Mouse (Mus musculus) MEL (cell line): ENCODE data around the gene Rora. TPM values are rescaled to one million over a fixed set of nuclear protein-coding genes. Genes with fewer than 3 reads are reported as not detected.

Experiments
- DNase-seq: peaks from one replicate; pipeline ENCODE4 v3.0.0; 2011; ENCODE audit warnings: low read depth, low spot score
- H3K27ac ChIP-seq: 2 replicates; pipeline ENCODE4 v1.5.1; 2012; ENCODE audit warnings: low read depth, mild to moderate bottlenecking, control low read depth, low read length, moderate library complexity; ENCODE audit not compliant: control insufficient read depth
- H3K27me3 ChIP-seq, 2 experiments: fragments of 150-350 bp in 1 of 2; sonication (generic) in 1 of 2; 2 replicates each; pipeline ENCODE4 v1.6.1; 2012; ENCODE audit warnings: low read length in 2 of 2, mild to moderate bottlenecking in 2 of 2, improper control_type of control experiment in 1 of 2, moderate library complexity in 1 of 2; ENCODE audit not compliant: insufficient read depth in 2 of 2, control insufficient read depth in 1 of 2
- H3K36me3 ChIP-seq, 2 experiments: 2 replicates each; pipeline ENCODE4 v1.6.1; 2012 to 2014; ENCODE audit warnings: low read length in 2 of 2, improper control_type of control experiment in 1 of 2, inconsistent platforms in 1 of 2, mild to moderate bottlenecking in 1 of 2; ENCODE audit not compliant: insufficient read depth in 2 of 2, control insufficient read depth in 1 of 2
- H3K4me1 ChIP-seq, 2 experiments: fragments of 150-350 bp in 1 of 2; sonication (generic) in 1 of 2; 2 replicates each; pipeline ENCODE4 v1.6.1; 2012; ENCODE audit warnings: low read length in 2 of 2, improper control_type of control experiment in 1 of 2, mild to moderate bottlenecking in 1 of 2; ENCODE audit not compliant: insufficient read depth in 2 of 2, control insufficient read depth in 1 of 2
- H3K4me3 ChIP-seq, 2 experiments: fragments of 150-350 bp in 1 of 2; sonication (generic) in 1 of 2; 2 replicates each; pipeline ENCODE4 v1.5.1; 2012; ENCODE audit warnings: low read depth in 2 of 2, low read length in 2 of 2, mild to moderate bottlenecking in 2 of 2, moderate library complexity in 2 of 2, control low read depth in 1 of 2, improper control_type of control experiment in 1 of 2; ENCODE audit not compliant: control insufficient read depth in 1 of 2, insufficient read depth in 1 of 2
- H3K79me2 ChIP-seq: 2 replicates; pipeline ENCODE4 v1.6.1; 2012; ENCODE audit warnings: mild to moderate bottlenecking, low read length, moderate library complexity; ENCODE audit not compliant: control insufficient read depth, poor library complexity, insufficient read depth
- H3K9ac ChIP-seq: 2 replicates; pipeline ENCODE4 v1.6.1; 2012; ENCODE audit warnings: low read depth, mild to moderate bottlenecking, control low read depth, low read length, moderate library complexity; ENCODE audit not compliant: control insufficient read depth, poor library complexity, severe bottlenecking
- H3K9me3 ChIP-seq: fragments of 150-350 bp; sonication (generic); replicated peaks from 2 replicates; pipeline ENCODE4 v1.6.1; 2012; ENCODE audit warnings: mild to moderate bottlenecking, low read length, improper control_type of control experiment, moderate library complexity; ENCODE audit not compliant: insufficient read depth
- BHLHE40 ChIP-seq: IDR thresholded peaks from 2 replicates; pipeline ENCODE4 v1.6.1; 2012; ENCODE audit warnings: low read depth, mild to moderate bottlenecking, inconsistent platforms, low read length, improper control_type of control experiment, borderline replicate concordance
- CHD2 ChIP-seq: IDR thresholded peaks from 2 replicates; pipeline ENCODE4 v1.6.1; 2011; ENCODE audit warnings: low read length, improper control_type of control experiment
- E2F4 ChIP-seq: IDR thresholded peaks from 2 replicates; pipeline ENCODE4 v1.6.1; 2011; ENCODE audit warnings: low read depth, low read length, improper control_type of control experiment, borderline replicate concordance
- ELF1 ChIP-seq: IDR thresholded peaks from 2 replicates; pipeline ENCODE4 v1.6.1; 2014; ENCODE audit warnings: low read depth, mild to moderate bottlenecking, inconsistent platforms, low read length, improper control_type of control experiment, moderate library complexity
- ETS1 ChIP-seq: IDR thresholded peaks from 2 replicates; pipeline ENCODE4 v1.6.1; 2012; ENCODE audit warnings: low read depth, mild to moderate bottlenecking, inconsistent platforms, low read length, improper control_type of control experiment, moderate library complexity
- MAX ChIP-seq: IDR thresholded peaks from 2 replicates; pipeline ENCODE4 v1.6.1; 2011; ENCODE audit warnings: low read length, improper control_type of control experiment
- MAZ ChIP-seq: IDR thresholded peaks from 2 replicates; pipeline ENCODE4 v1.6.1; 2012; ENCODE audit warnings: low read depth, mild to moderate bottlenecking, inconsistent platforms, low read length, improper control_type of control experiment
- MXI1 ChIP-seq: IDR thresholded peaks from 2 replicates; pipeline ENCODE4 v1.6.1; 2011; ENCODE audit warnings: mild to moderate bottlenecking, low read depth, low read length, improper control_type of control experiment
- NELFE ChIP-seq: IDR thresholded peaks from 2 replicates; pipeline ENCODE4 v1.6.1; 2011; ENCODE audit warnings: low read depth, low read length, improper control_type of control experiment
- NRF1 ChIP-seq: IDR thresholded peaks from 2 replicates; pipeline ENCODE4 v1.6.1; 2014; ENCODE audit warnings: low read depth, mild to moderate bottlenecking, inconsistent platforms, low read length, improper control_type of control experiment, moderate library complexity; ENCODE audit not compliant: poor library complexity, insufficient read depth, severe bottlenecking
- POLR2A ChIP-seq, 2 experiments: IDR thresholded peaks; 2 replicates each; pipeline ENCODE4 v1.6.1; 2011 to 2012; ENCODE audit warnings: low read length in 2 of 2, mild to moderate bottlenecking in 2 of 2, control low read depth in 1 of 2, improper control_type of control experiment in 1 of 2, low read depth in 1 of 2, moderate library complexity in 1 of 2; ENCODE audit not compliant: control insufficient read depth in 1 of 2, insufficient read depth in 1 of 2, poor library complexity in 1 of 2
- POLR2AphosphoS5 ChIP-seq: IDR thresholded peaks from 2 replicates; pipeline ENCODE4 v1.6.1; 2012; ENCODE audit warnings: low read depth, borderline replicate concordance, mild to moderate bottlenecking, inconsistent platforms, low read length, moderate library complexity, mixed read lengths
- RAD21 ChIP-seq: IDR thresholded peaks from 2 replicates; pipeline ENCODE4 v1.6.1; 2011; ENCODE audit warnings: mild to moderate bottlenecking, low read depth, low read length, improper control_type of control experiment
- RCOR1 ChIP-seq: IDR thresholded peaks from 2 replicates; pipeline ENCODE4 v1.6.1; 2012; ENCODE audit warnings: low read depth, mild to moderate bottlenecking, inconsistent platforms, low read length, improper control_type of control experiment
- SMC3 ChIP-seq: IDR thresholded peaks from 2 replicates; pipeline ENCODE4 v1.6.1; 2011; ENCODE audit warnings: low read depth, low read length, improper control_type of control experiment
- TBP ChIP-seq: IDR thresholded peaks from 2 replicates; pipeline ENCODE4 v1.8.0; 2011; ENCODE audit warnings: low read depth, low read length, improper control_type of control experiment
- TCF12 ChIP-seq: IDR thresholded peaks from 2 replicates; pipeline ENCODE4 v1.6.1; 2014; ENCODE audit warnings: low read depth, mild to moderate bottlenecking, inconsistent platforms, low read length, improper control_type of control experiment, moderate library complexity
- USF1 ChIP-seq: IDR thresholded peaks from 2 replicates; pipeline ENCODE4 v1.6.1; 2014; ENCODE audit warnings: low read depth, mild to moderate bottlenecking, inconsistent platforms, low read length, improper control_type of control experiment, moderate library complexity
- USF2 ChIP-seq, 2 experiments: IDR thresholded peaks; 2 replicates each; pipeline ENCODE4 v1.6.1; 2011 to 2012; ENCODE audit warnings: improper control_type of control experiment in 2 of 2, low read length in 2 of 2, borderline replicate concordance in 1 of 2, inconsistent platforms in 1 of 2, low read depth in 1 of 2, mild to moderate bottlenecking in 1 of 2; ENCODE audit not compliant: insufficient read depth in 1 of 2
- ZC3H11A ChIP-seq: IDR thresholded peaks from 2 replicates; pipeline ENCODE4 v1.6.1; 2012; ENCODE audit warnings: low read depth, mild to moderate bottlenecking, inconsistent platforms, low read length, improper control_type of control experiment
- ZMIZ1 ChIP-seq: IDR thresholded peaks from 2 replicates; pipeline ENCODE4 v1.6.1; 2012; ENCODE audit warnings: low read depth, mild to moderate bottlenecking, inconsistent platforms, low read length, improper control_type of control experiment, moderate library complexity
- ZNF384 ChIP-seq: IDR thresholded peaks from 2 replicates; pipeline ENCODE4 v1.6.1; 2012; ENCODE audit warnings: low read depth, mild to moderate bottlenecking, inconsistent platforms, low read length, improper control_type of control experiment
- polyA plus RNA-seq, 2 experiments: library from polyadenylated mRNA; stranded (reverse) in 1 of 2; unstranded in 1 of 2; fragments of >175 nt in 1 of 2; fragments of >200 nt in 1 of 2; gene quantifications; 2 replicates each; pipeline versions ENCODE4 v1.2.1 to v1.2.4; 2012; ENCODE audit warnings: low replicate concordance in 2 of 2, low read depth in 1 of 2; ENCODE audit not compliant: insufficient read length in 2 of 2, insufficient read depth in 1 of 2, missing spikeins in 1 of 2
- total RNA-seq: library from RNA; depleted of rRNA; stranded (reverse); fragments of 300-350 nt; gene quantifications from 2 replicates; pipeline ENCODE4 v1.2.3, GENCODE M21; 2012

Gene Rora
- total and polyA plus RNA-seq, 3 experiments = not detected

DNA sequence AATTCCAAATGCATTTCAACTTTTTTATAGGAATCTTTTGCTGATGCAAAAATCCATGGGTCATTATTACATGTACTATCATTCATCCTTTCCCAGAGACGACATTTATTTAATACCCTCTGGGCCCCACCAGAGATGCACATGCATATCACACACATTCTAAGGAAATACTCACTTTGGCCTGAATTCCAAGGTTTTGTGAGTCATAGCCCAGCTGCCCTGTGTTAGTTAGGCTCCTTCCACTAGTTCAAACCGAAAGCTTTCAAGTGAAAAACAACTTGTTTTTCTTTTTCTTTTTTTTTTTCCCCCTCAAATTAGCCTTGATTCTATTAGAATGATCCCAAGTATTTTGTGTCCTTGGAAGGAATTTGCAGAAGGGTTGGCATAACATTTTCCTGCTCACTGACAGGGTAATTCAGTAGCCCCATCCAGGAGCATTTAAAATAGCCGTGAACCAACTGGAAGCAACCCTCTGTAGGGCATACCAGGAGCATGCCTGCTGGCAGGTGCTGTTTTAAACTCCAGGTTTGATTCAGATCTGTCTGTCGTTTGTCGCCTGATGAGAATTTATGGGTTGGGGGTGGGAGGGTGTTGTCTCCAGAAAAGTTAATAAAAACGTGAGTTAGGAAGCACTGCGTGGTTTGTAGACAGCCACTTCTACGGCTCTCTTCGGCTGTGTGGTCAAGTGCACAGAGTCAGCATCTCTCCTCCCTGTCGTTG, 621.3 kb downstream of the Rora start:
- H3K36me3 ChIP-seq = no peaks in the 10 kb centered on the region
- TF ChIP-seq E2F4 (no peak), ELF1 (no peak), ETS1 (no peak), ZMIZ1 (no peak), CHD2 (no peak), TBP (no peak), NRF1 (no peak), MAX (no peak), ZNF384 (no peak), POLR2AphosphoS5 (no peak), TCF12 (no peak), ZC3H11A (no peak), RCOR1 (no peak), POLR2A (IDR thresholded peaks at IDR 0.05; ENCODE audit: control insufficient read depth in 1 of 2, insufficient read depth in 1 of 2, low read depth in 1 of 2, low read length in 2 of 2, poor library complexity in 1 of 2) (no peak), USF1 (no peak), MXI1 (no peak), MAZ (no peak), USF2 (IDR thresholded peaks at IDR 0.05; ENCODE audit: borderline replicate concordance in 1 of 2, insufficient read depth in 1 of 2, low read depth in 1 of 2, low read length in 2 of 2) (no peak)

DNA sequence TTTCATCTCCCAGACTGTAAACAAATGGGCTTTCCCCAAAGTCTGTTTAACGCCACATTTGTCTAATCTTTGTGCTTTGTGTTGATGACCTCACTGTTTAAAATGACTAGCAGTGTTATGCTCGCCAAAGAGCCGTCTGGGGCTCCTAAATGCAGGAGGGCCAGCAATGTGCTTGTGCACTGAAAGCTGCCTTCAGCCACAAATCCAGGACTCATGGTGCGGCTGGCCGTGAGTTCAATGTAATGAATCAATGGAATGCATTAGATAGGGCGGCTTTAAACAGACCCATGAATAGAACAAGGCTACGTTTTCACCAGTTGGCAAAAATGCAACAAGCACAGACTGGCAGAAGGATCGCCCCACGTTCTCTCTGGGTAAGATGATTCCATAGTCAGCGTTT, 623.7 kb downstream of the Rora start:
- H3K4me1 ChIP-seq = no peaks in the 10 kb centered on the region
- H3K9ac ChIP-seq = no peak overlapping the region
- DNase-seq = no peak
- no peak for TF ChIP-seq MXI1
- no peak for TF ChIP-seq SMC3
- no peak for TF ChIP-seq RAD21
- no peak for TF ChIP-seq NRF1
- no peak for TF ChIP-seq BHLHE40
- no peak for TF ChIP-seq NELFE
- TF ChIP-seq ZNF384 = no peak
- no peak for TF ChIP-seq ZC3H11A
- TF ChIP-seq, all 39 proteins: peak for 0
- H3K27ac ChIP-seq = no peak overlapping the region
- H3K36me3 ChIP-seq = no peaks in the 10 kb centered on the region
- no peak overlapping the region for H3K4me3 ChIP-seq
- H3K9me3 ChIP-seq = no peaks in the 10 kb centered on the region
- no peaks in the 10 kb centered on the region for H3K27me3 ChIP-seq
- no peaks in the 10 kb centered on the region for H3K79me2 ChIP-seq

More for the DNA sequence above, 621.3 kb downstream of the Rora start:
- Histone ChIP-seq H3K4me3 (no peak overlapping the region), H3K9ac (no peak overlapping the region), H3K79me2 (no peaks in the 10 kb centered on the region), H3K9me3 (no peaks in the 10 kb centered on the region), H3K27ac (no peak overlapping the region), H3K27me3 (no peaks in the 10 kb centered on the region), H3K4me1 (no peaks in the 10 kb centered on the region)
- no peak for DNase-seq
